Mouse (Mus musculus): ENCODE data around the gene Tmem45b. TPM values are rescaled to one million over a fixed set of nuclear protein-coding genes. Genes with fewer than 3 reads are reported as not detected.
A peak's percentile ranks its signal among the peaks of the same experiment; 100 is the strongest.

The Tmem45b gene
- total RNA-seq, 1 experiment from 2014 or later = not detected

DNA sequence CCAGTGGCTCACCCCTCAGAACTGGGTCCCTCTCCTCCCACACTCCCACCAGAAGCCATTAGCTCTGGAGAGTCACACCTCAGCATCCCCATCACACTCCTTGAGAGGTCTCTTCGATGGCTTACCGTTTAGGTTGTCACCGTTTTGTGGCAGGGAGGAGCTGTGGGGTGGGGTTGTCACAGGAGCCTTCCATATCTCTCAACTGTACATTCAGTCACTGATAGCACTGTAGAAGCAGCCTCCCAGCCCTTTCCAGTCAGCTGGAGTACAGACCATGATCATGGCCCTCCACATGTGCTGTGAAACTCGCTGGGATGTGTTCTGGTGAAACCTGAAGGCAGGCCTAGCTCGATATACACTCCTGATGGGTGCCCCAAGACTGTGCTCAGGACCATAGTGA is 42.1 kb downstream of the Tmem45b start:
- ATAC-seq (replicated peaks in 1 of 2; ENCODE audit: insufficient read depth in 1 of 2, low FRiP score in 2 of 2, low TSS enrichment in 1 of 2, low read depth in 1 of 2, poor library complexity in 2 of 2, severe bottlenecking in 2 of 2) = 0 out of 4 replicates have a peak, but pooled peaks of 1 of the 2 experiments have one; percentile 32

DNA sequence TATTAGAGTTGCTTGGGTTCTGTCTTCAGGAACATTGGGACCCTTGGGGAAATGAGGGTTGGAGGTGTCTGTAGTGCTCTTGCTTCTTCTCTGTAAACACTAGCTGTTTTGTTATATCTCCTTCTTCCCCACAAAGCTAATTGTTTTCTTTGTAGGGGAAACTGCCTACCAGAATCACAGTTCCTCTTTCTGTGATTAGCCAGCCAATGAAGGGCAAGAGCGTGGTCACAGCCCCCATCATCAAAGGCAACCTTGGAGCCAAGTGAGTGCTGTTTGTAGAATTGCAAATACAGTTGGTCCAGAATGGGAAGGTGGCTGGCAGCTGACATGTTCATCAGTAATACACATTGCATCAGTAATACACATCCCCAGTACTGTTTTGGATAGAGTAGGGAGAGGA is 45.4 kb downstream of the Tmem45b start:
- peak; percentile 77 to 78 for ATAC-seq (replicated peaks in 1 of 2; ENCODE audit: insufficient read depth in 1 of 2, low FRiP score in 2 of 2, low TSS enrichment in 1 of 2, low read depth in 1 of 2, poor library complexity in 2 of 2, severe bottlenecking in 2 of 2)

DNA sequence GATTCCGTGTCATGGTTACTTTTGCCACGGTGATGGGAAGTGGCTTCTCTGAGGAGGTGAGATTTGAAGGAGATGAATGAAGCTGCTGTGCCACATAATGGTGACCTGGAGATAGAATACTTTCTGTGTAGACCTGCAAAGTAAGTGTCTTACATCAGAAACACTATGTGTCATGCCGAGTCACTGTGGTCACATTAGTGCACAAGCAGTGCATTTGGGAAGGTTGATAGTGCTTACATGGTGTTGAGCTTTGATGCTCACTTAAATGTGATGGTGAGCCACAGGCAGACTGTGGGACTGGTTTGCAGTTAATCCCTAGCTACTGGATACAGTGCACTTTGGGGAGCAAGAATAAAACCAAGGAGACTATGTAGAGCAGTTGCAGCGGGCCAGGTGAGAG is 52.1 kb downstream of the Tmem45b start:
- peak in 1 of 2 experiments; percentile 49; a peak in 2 of 4 replicates for ATAC-seq (replicated peaks in 1 of 2; ENCODE audit: insufficient read depth in 1 of 2, low FRiP score in 2 of 2, low TSS enrichment in 1 of 2, low read depth in 1 of 2, poor library complexity in 2 of 2, severe bottlenecking in 2 of 2)

DNA sequence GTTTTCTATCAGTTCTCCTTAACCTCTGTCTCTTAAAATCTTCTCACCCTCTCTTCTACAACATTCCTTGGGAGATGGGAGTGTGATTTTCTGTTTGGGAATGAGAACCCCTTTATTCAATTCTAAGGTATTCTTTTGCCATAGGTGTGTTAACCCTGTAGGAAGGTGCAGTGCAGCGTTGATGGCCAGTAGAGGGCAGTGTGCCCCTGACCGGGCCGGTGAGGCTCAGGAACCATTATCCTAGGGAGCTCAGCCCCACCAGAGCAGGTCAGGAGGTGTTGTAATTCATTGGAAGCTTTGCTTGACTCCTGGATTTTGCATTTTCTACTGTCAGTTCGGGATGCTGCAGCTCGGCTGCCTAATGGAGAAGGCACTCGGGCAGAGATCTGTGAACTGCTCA is 59.0 kb downstream of the Tmem45b start:
- ATAC-seq (replicated peaks in 1 of 2; ENCODE audit: insufficient read depth in 1 of 2, low FRiP score in 2 of 2, low TSS enrichment in 1 of 2, low read depth in 1 of 2, poor library complexity in 2 of 2, severe bottlenecking in 2 of 2) = peak; percentile 53 to 62; a peak in 1 of 4 replicates

DNA sequence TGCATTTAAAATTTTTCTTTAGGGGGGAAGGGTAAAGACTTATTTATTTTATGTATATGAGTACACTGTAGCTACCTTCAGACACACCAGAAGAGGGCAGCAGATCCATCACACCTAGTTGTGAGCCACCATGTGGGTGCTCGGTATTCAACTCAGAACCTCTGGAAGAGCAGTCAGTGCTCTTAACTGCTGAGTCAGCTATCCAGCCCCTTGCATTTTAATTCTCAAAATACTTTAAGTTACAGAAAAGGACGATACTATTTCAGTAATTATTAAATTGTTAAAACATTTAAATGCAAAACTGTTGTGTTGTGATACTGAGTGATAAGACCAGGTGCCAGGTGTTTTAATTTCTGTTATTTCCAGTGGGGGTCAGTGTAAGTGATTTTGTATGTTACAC is 60.0 kb downstream of the Tmem45b start:
- ATAC-seq (replicated peaks in 1 of 2; ENCODE audit: insufficient read depth in 1 of 2, low FRiP score in 2 of 2, low TSS enrichment in 1 of 2, low read depth in 1 of 2, poor library complexity in 2 of 2, severe bottlenecking in 2 of 2) = no peak

DNA sequence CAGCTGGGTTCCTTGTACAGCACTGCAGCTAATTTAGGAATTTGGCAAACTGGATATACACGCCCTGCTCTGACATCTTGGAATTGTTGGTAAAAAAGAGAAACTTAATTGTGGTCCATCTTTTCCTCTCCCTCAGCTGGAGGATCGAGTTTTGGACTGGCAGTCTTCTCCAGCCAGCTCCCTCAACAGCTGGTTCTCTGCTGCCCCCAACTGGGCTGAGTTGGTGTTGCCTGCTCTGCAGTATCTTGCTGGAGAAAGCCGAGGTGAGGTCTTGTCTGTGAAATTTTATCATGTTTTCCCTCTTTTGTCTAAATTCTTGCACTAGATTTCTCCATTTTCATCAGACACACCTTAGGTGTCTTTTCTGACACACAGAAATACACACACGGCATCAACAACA is 63.8 kb downstream of the Tmem45b start:
- peak; percentile 83 to 91 for ATAC-seq (replicated peaks in 1 of 2; ENCODE audit: insufficient read depth in 1 of 2, low FRiP score in 2 of 2, low TSS enrichment in 1 of 2, low read depth in 1 of 2, poor library complexity in 2 of 2, severe bottlenecking in 2 of 2)

DNA sequence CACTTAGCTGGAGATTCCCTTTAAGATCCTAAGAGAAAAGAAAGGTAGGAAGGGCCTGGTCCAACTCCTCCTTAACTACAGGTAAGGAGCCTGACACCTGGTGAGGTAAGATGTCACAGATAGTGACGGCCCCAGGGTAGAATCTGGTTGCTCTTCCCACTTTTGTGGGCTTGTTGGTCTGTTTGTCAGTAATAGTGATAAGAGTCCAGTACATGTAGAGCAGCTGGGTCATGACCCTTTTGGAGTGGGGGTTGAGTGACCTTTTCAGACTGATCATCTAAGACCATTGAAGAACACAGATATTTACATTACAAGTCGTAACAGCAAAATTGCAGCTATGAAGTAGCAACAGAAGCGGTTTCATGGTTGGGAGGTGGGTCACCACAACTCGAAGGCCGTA is 77.1 kb downstream of the Tmem45b start:
- no peak for ATAC-seq (replicated peaks in 1 of 2; ENCODE audit: insufficient read depth in 1 of 2, low FRiP score in 2 of 2, low TSS enrichment in 1 of 2, low read depth in 1 of 2, poor library complexity in 2 of 2, severe bottlenecking in 2 of 2)

DNA sequence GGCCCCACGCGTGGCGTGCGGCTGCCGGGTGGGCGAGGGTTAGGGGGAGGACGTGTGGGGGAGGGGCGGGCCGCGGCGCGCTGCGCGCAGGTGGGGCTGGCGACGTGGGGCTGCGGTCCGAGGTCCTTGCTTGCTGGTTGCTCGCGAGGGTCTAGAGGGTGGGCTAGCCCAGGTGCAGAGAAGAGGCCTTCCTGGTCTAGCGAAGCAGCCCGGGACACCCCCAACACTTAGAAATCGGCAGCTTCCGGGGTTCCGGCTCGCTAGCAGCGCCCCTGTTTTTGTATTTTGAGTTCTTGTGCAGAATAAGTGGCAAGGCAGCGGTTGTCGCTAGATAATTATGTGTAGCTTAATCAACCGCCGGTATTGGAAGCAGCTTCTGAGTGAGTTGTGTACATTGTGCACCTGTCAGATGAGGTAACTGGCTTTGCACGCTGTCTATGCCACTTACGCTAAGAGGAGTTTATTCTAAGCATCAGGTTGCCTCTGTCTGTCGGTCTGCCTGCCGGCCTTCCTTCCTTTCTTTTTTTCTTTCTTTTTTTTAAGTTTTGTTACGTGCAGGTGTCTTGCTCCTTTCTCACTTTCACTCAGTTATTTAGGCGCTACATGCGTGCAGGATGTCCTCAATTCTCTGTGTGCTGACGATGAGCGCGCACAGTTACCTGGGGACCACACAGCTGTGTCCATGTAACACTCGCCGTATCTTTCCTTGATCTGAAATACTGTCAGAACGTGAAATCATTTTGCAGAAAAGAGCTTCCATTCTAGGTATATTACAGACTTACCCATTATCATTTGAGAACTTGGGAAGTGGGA is 77.7 kb downstream of the Tmem45b start:
- ATAC-seq (replicated peaks in 1 of 2; ENCODE audit: insufficient read depth in 1 of 2, low FRiP score in 2 of 2, low TSS enrichment in 1 of 2, low read depth in 1 of 2, poor library complexity in 2 of 2, severe bottlenecking in 2 of 2) = peak in 1 of 2 experiments; percentile 9; a peak in 2 of 4 replicates

DNA sequence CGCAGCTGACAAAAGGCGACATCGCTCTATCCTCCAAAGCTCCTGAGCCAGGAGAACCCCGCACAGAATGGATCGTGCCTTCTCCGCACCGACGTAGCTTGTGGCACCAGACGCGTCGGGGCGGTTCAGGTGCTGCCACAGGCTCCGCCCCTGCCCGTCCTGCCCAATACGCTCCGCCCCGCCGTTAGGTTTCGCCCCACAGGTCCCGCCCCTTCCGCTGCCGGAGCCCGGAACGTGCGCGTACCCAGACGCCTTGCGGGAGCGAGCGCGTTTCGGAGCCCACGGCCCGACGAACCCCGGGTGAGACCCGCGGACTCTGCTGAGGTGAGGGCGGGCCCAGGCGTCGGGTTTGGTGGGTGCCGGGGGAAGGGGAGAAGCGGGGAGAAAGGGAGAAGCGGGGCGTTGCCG is 78.3 kb downstream of the Tmem45b start, which contains the start of gene Nfrkb:
Gene Nfrkb, plus strand, starts transcription at position 246 of the 408 bp plus-strand sequence.
- peak; percentile 99 for ATAC-seq (replicated peaks in 1 of 2; ENCODE audit: insufficient read depth in 1 of 2, low FRiP score in 2 of 2, low TSS enrichment in 1 of 2, low read depth in 1 of 2, poor library complexity in 2 of 2, severe bottlenecking in 2 of 2)

DNA sequence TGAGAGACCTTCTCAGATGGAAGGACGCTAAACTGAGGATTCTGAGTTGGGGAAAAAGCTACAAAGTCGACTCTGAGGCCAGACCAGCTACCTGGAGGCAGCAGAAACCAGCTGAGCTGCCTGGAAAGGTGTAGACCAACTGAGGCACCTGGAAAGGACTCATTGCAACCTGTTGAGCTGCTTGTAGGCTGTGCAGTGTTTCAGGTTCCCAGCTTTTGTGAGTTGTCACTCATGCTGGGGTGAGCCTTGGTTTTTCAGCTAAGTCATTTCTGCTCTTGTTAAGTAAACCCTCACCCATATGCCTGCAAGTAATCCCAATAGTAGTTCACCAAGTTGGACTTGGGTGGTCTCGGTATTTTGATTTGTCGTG is 78.8 kb downstream of the Tmem45b start:
- ATAC-seq (replicated peaks in 1 of 2; ENCODE audit: insufficient read depth in 1 of 2, low FRiP score in 2 of 2, low TSS enrichment in 1 of 2, low read depth in 1 of 2, poor library complexity in 2 of 2, severe bottlenecking in 2 of 2) = peak; percentile 8 to 14; a peak in 1 of 4 replicates

DNA sequence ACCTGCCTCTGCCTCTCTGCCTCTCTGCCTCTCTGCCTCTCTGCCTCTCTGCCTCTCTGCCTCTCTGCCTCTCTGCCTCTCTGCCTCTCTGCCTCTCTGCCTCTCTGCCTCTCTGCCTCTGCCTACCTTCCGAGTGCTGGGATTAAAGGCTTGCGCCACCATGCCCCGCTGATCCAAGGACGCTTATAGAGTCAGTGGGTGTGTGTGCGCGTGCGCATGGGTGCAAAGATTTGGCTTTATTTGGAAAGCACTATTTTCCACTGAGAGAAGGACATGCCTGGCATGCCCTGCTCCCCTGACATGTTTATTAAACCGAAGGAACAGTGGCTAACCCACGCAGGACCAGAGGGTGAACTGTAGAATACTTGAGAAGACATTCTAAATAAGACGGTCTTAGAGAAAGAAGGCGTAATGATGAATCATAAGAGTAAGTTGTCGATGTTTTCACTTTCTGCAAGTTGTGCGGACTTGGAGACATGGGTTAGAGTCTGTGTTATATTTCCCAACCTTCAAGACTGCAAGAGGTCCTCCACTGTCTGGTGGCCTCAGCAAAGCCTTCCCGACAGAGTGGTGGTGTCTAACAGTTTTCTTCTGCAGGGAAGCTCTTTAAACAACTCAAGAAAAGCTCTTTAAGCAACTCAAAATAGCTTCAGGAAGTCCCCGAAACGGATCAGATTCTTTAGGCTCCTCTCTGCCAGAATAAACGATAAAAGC is 79.3 kb downstream of the Tmem45b start:
- no peak for ATAC-seq (replicated peaks in 1 of 2; ENCODE audit: insufficient read depth in 1 of 2, low FRiP score in 2 of 2, low TSS enrichment in 1 of 2, low read depth in 1 of 2, poor library complexity in 2 of 2, severe bottlenecking in 2 of 2)

DNA sequence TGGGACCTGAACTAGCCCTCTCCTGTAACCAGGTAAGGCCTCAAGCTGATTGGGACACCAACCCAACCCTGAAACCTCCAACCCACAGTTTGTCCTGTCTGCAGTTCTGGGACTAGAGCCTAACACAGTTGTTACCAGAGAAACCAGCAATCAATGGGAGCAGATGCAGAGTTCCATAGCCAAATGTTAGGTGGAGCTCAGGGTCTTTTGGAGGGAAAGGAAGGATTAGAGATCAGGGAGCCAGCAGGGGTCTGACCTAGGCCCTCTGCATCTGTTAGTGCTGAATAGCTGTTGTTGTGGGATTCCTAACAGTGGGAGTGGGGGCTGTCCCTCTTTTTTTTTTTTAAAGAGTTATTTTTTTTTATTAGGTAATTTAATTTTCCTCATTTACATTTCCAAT is 87.6 kb downstream of the Tmem45b start:
- ATAC-seq (replicated peaks in 1 of 2; ENCODE audit: insufficient read depth in 1 of 2, low FRiP score in 2 of 2, low TSS enrichment in 1 of 2, low read depth in 1 of 2, poor library complexity in 2 of 2, severe bottlenecking in 2 of 2) = no peak

Other genes starting within 250 kb of the Tmem45b start
- gene Prdm10, start 183.9 kb downstream of the Tmem45b start, total RNA-seq (2017) = 9.8 and 10.8 TPM in 2 replicates
- gene Nfrkb, start 78.3 kb downstream of the Tmem45b start, total RNA-seq (2017) = 27.8 and 34.9 TPM in 2 replicates